Mouse (Mus musculus) MEL (cell line): ENCODE results near the gene Copz2. TPM values are rescaled to one million over a fixed set of nuclear protein-coding genes. Genes with fewer than 3 reads are reported as not detected.

ENCODE experiments used
- DNase-seq: peaks from one replicate; pipeline ENCODE4 v3.0.0; 2011; ENCODE audit warnings: low read depth, low spot score
- H3K27ac ChIP-seq: 2 replicates; pipeline ENCODE4 v1.5.1; 2012; ENCODE audit warnings: low read depth, mild to moderate bottlenecking, control low read depth, low read length, moderate library complexity; ENCODE audit not compliant: control insufficient read depth
- H3K27me3 ChIP-seq, 2 experiments: fragments of 150-350 bp in 1 of 2; sonication (generic) in 1 of 2; 2 replicates each; pipeline ENCODE4 v1.6.1; 2012; ENCODE audit warnings: low read length in 2 of 2, mild to moderate bottlenecking in 2 of 2, improper control_type of control experiment in 1 of 2, moderate library complexity in 1 of 2; ENCODE audit not compliant: insufficient read depth in 2 of 2, control insufficient read depth in 1 of 2
- H3K36me3 ChIP-seq, 2 experiments: 2 replicates each; pipeline ENCODE4 v1.6.1; 2012 to 2014; ENCODE audit warnings: low read length in 2 of 2, improper control_type of control experiment in 1 of 2, inconsistent platforms in 1 of 2, mild to moderate bottlenecking in 1 of 2; ENCODE audit not compliant: insufficient read depth in 2 of 2, control insufficient read depth in 1 of 2
- H3K4me1 ChIP-seq, 2 experiments: fragments of 150-350 bp in 1 of 2; sonication (generic) in 1 of 2; 2 replicates each; pipeline ENCODE4 v1.6.1; 2012; ENCODE audit warnings: low read length in 2 of 2, improper control_type of control experiment in 1 of 2, mild to moderate bottlenecking in 1 of 2; ENCODE audit not compliant: insufficient read depth in 2 of 2, control insufficient read depth in 1 of 2
- H3K4me3 ChIP-seq, 2 experiments: fragments of 150-350 bp in 1 of 2; sonication (generic) in 1 of 2; 2 replicates each; pipeline ENCODE4 v1.5.1; 2012; ENCODE audit warnings: low read depth in 2 of 2, low read length in 2 of 2, mild to moderate bottlenecking in 2 of 2, moderate library complexity in 2 of 2, control low read depth in 1 of 2, improper control_type of control experiment in 1 of 2; ENCODE audit not compliant: control insufficient read depth in 1 of 2, insufficient read depth in 1 of 2
- H3K79me2 ChIP-seq: 2 replicates; pipeline ENCODE4 v1.6.1; 2012; ENCODE audit warnings: mild to moderate bottlenecking, low read length, moderate library complexity; ENCODE audit not compliant: control insufficient read depth, poor library complexity, insufficient read depth
- H3K9ac ChIP-seq: 2 replicates; pipeline ENCODE4 v1.6.1; 2012; ENCODE audit warnings: low read depth, mild to moderate bottlenecking, control low read depth, low read length, moderate library complexity; ENCODE audit not compliant: control insufficient read depth, poor library complexity, severe bottlenecking
- H3K9me3 ChIP-seq: fragments of 150-350 bp; sonication (generic); replicated peaks from 2 replicates; pipeline ENCODE4 v1.6.1; 2012; ENCODE audit warnings: mild to moderate bottlenecking, low read length, improper control_type of control experiment, moderate library complexity; ENCODE audit not compliant: insufficient read depth
- ELF1 ChIP-seq: IDR thresholded peaks from 2 replicates; pipeline ENCODE4 v1.6.1; 2014; ENCODE audit warnings: low read depth, mild to moderate bottlenecking, inconsistent platforms, low read length, improper control_type of control experiment, moderate library complexity
- EP300 ChIP-seq, 2 experiments: IDR thresholded peaks; 2 replicates each; pipeline ENCODE4 v1.6.1; 2011; ENCODE audit warnings: improper control_type of control experiment in 2 of 2, low read length in 2 of 2, low read depth in 1 of 2, mild to moderate bottlenecking in 1 of 2
- ETS1 ChIP-seq: IDR thresholded peaks from 2 replicates; pipeline ENCODE4 v1.6.1; 2012; ENCODE audit warnings: low read depth, mild to moderate bottlenecking, inconsistent platforms, low read length, improper control_type of control experiment, moderate library complexity
- GATA1 ChIP-seq: IDR thresholded peaks from 2 replicates; pipeline ENCODE4 v1.6.1; 2011; ENCODE audit warnings: low read depth, low read length, improper control_type of control experiment
- MEF2A ChIP-seq: IDR thresholded peaks from 2 replicates; pipeline ENCODE4 v1.6.1; 2014; ENCODE audit warnings: low read depth, mild to moderate bottlenecking, inconsistent platforms, low read length, improper control_type of control experiment; ENCODE audit not compliant: poor library complexity, insufficient replicate concordance, severe bottlenecking; ENCODE audit errors: extremely low read depth
- MXI1 ChIP-seq: IDR thresholded peaks from 2 replicates; pipeline ENCODE4 v1.6.1; 2011; ENCODE audit warnings: mild to moderate bottlenecking, low read depth, low read length, improper control_type of control experiment
- MYB ChIP-seq: IDR thresholded peaks from 2 replicates; pipeline ENCODE4 v1.6.1; 2011; ENCODE audit warnings: mild to moderate bottlenecking, low read depth, low read length, improper control_type of control experiment
- NRF1 ChIP-seq: IDR thresholded peaks from 2 replicates; pipeline ENCODE4 v1.6.1; 2014; ENCODE audit warnings: low read depth, mild to moderate bottlenecking, inconsistent platforms, low read length, improper control_type of control experiment, moderate library complexity; ENCODE audit not compliant: poor library complexity, insufficient read depth, severe bottlenecking
- POLR2A ChIP-seq, 2 experiments: IDR thresholded peaks; 2 replicates each; pipeline ENCODE4 v1.6.1; 2011 to 2012; ENCODE audit warnings: low read length in 2 of 2, mild to moderate bottlenecking in 2 of 2, control low read depth in 1 of 2, improper control_type of control experiment in 1 of 2, low read depth in 1 of 2, moderate library complexity in 1 of 2; ENCODE audit not compliant: control insufficient read depth in 1 of 2, insufficient read depth in 1 of 2, poor library complexity in 1 of 2
- POLR2AphosphoS2 ChIP-seq: IDR thresholded peaks from 2 replicates; pipeline ENCODE4 v1.6.1; 2011; ENCODE audit warnings: low read length, improper control_type of control experiment
- POLR2AphosphoS5 ChIP-seq: IDR thresholded peaks from 2 replicates; pipeline ENCODE4 v1.6.1; 2012; ENCODE audit warnings: low read depth, borderline replicate concordance, mild to moderate bottlenecking, inconsistent platforms, low read length, moderate library complexity, mixed read lengths
- RAD21 ChIP-seq: IDR thresholded peaks from 2 replicates; pipeline ENCODE4 v1.6.1; 2011; ENCODE audit warnings: mild to moderate bottlenecking, low read depth, low read length, improper control_type of control experiment
- RCOR1 ChIP-seq: IDR thresholded peaks from 2 replicates; pipeline ENCODE4 v1.6.1; 2012; ENCODE audit warnings: low read depth, mild to moderate bottlenecking, inconsistent platforms, low read length, improper control_type of control experiment
- SMC3 ChIP-seq: IDR thresholded peaks from 2 replicates; pipeline ENCODE4 v1.6.1; 2011; ENCODE audit warnings: low read depth, low read length, improper control_type of control experiment
- TAL1 ChIP-seq: IDR thresholded peaks from 2 replicates; pipeline ENCODE4 v1.6.1; 2012; ENCODE audit warnings: mild to moderate bottlenecking, inconsistent platforms, low read length, moderate library complexity, mixed read lengths
- USF1 ChIP-seq: IDR thresholded peaks from 2 replicates; pipeline ENCODE4 v1.6.1; 2014; ENCODE audit warnings: low read depth, mild to moderate bottlenecking, inconsistent platforms, low read length, improper control_type of control experiment, moderate library complexity
- ZC3H11A ChIP-seq: IDR thresholded peaks from 2 replicates; pipeline ENCODE4 v1.6.1; 2012; ENCODE audit warnings: low read depth, mild to moderate bottlenecking, inconsistent platforms, low read length, improper control_type of control experiment
- ZKSCAN1 ChIP-seq: IDR thresholded peaks from 2 replicates; pipeline ENCODE4 v1.6.1; 2012; ENCODE audit warnings: low read depth, mild to moderate bottlenecking, inconsistent platforms, low read length, improper control_type of control experiment, moderate library complexity
- polyA plus RNA-seq, 2 experiments: library from polyadenylated mRNA; stranded (reverse) in 1 of 2; unstranded in 1 of 2; fragments of >175 nt in 1 of 2; fragments of >200 nt in 1 of 2; gene quantifications; 2 replicates each; pipeline versions ENCODE4 v1.2.1 to v1.2.4; 2012; ENCODE audit warnings: low replicate concordance in 2 of 2, low read depth in 1 of 2; ENCODE audit not compliant: insufficient read length in 2 of 2, insufficient read depth in 1 of 2, missing spikeins in 1 of 2
- total RNA-seq: library from RNA; depleted of rRNA; stranded (reverse); fragments of 300-350 nt; gene quantifications from 2 replicates; pipeline ENCODE4 v1.2.3, GENCODE M21; 2012

The Copz2 gene
- total and polyA plus RNA-seq, 3 experiments: 2.1 to 6.3 TPM; not detected in 1

DNA sequence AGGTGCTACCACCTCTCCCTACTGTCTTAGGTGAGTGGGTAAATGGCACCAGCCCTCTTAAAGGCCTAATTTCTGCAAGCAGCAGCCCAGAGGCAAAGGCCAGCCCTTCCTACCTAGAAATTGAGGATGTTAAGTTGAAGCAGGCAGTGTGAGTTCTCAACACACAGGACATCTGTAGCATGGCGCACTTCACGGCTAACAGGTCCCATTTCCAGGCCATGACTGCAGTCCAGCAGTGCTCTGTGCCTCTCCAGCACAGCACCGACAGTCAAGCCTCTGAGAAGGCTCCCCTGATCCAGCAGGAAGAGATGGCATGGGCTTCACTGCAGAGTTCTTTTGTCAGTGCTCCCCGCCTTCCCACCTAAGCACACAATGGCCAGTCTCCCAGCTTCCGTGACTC, 32.7 kb upstream of the Copz2 start:
- Histone ChIP-seq H3K9me3 (no peaks in the 10 kb centered on the region), H3K9ac (no peak overlapping the region), H3K27me3 (no peaks in the 10 kb centered on the region), H3K36me3 (peaks cover 5 to 41% of the 10 kb centered on the region in 2 experiments), H3K4me3 (no peak overlapping the region), H3K27ac (no peak overlapping the region), H3K4me1 (peaks cover 4 to 6% of the 10 kb centered on the region in 2 experiments; a peak in 2 of 4 replicates), H3K79me2 (peaks cover under 1% of the 10 kb centered on the region; the same call in 1 of the 2 replicates)
- no peak for DNase-seq
- TF ChIP-seq TAL1 (no peak), GATA1 (no peak), SMC3 (no peak), ZC3H11A (no peak), EP300 (IDR thresholded peaks at IDR 0.05; ENCODE audit: low read depth in 1 of 2, low read length in 2 of 2) (no peak), ZKSCAN1 (no peak), RAD21 (no peak), ELF1 (no peak), MXI1 (no peak), NRF1 (no peak), POLR2AphosphoS5 (no peak), ETS1 (no peak), USF1 (no peak), POLR2A (IDR thresholded peaks at IDR 0.05; ENCODE audit: control insufficient read depth in 1 of 2, insufficient read depth in 1 of 2, low read depth in 1 of 2, low read length in 2 of 2, poor library complexity in 1 of 2) (no peak), POLR2AphosphoS2 (no peak; the same call in 1 of the 2 replicates), RCOR1 (no peak)
- TF ChIP-seq, all 39 proteins: peak for 0

- no peaks in the 10 kb centered on the region for H3K9me3 ChIP-seq
- no peak overlapping the region for H3K27ac ChIP-seq
- H3K79me2 ChIP-seq: peaks cover 10% of the 10 kb centered on the region
- no peak for TF ChIP-seq ELF1
- no peak for TF ChIP-seq RAD21
- TF ChIP-seq MEF2A: no peak
- no peak for TF ChIP-seq MYB
- H3K27me3 ChIP-seq: no peaks in the 10 kb centered on the region
- H3K36me3 ChIP-seq: peaks cover 14 to 45% of the 10 kb centered on the region in 2 experiments
- no peak for DNase-seq
- peaks cover 14 to 18% of the 10 kb centered on the region in 2 experiments; a peak in 3 of 4 replicates for H3K4me1 ChIP-seq
- H3K9ac ChIP-seq: no peak overlapping the region
- no peak overlapping the region for H3K4me3 ChIP-seq
These were observed 31.5 kb upstream of the Copz2 start for GRCm38 (mm10) chr11:96818128-96818710.
